Mouse (Mus musculus) kidney, postnatal 36 days (tissue): ENCODE results near the gene Tekt2.

Experiments used
- DNase-seq, 2 experiments: peaks; one replicate each; pipeline ENCODE4 v3.0.0; 2021 to 2022; ENCODE audit warnings: mixed read lengths in 2 of 2

Gene Tekt2

GRCm38 (mm10) chr4:126325281-126325861 is at the start of gene Tekt2:
Tekt2 (minus strand) TSS chr4:126325688.
- no peak for DNase-seq

DNA sequence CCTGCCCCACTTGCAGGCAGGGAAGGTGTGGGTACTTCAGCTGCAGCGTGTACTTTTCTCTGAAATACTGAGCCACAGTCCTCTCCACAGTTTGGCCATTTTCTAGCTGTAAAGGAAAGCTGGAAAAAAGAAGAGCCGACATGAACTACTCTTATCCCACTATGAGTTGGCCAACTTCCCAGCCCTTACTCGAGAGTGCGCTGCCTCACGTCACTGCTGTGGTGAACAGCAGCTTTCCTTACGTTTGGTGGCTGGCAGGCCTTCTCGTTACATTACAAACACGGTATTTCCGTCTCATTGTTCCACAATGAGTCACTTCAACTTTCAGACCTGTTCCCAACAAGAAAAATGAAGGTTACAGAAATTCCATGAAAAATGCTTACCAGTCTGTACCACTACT is 46.0 kb upstream of the Tekt2 start:
- no peak for DNase-seq

DNA sequence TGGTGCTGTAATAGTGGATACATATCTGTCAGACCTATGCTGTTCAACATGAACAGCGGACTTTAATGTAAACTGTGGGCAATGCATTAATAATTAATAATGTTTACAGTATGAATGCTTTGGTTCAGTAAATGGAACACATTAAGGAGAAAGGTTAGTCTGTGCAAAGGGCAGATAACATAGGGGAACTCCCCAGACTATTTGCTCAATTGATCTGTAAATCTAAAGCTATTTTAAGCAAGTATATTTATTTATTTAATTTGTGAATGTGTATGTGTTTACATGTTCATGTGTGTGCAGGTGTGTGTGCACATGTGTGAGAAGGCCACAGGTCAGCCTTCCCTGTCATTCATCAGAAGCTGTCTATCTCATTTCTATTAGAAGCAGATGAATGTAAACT is 34.6 kb upstream of the Tekt2 start:
- no peak for DNase-seq

- DNase-seq, result peak; percentile 22 to 25
Observed at GRCm38 (mm10) chr4:126343451-126343850, 18.0 kb upstream of the Tekt2 start.

DNA sequence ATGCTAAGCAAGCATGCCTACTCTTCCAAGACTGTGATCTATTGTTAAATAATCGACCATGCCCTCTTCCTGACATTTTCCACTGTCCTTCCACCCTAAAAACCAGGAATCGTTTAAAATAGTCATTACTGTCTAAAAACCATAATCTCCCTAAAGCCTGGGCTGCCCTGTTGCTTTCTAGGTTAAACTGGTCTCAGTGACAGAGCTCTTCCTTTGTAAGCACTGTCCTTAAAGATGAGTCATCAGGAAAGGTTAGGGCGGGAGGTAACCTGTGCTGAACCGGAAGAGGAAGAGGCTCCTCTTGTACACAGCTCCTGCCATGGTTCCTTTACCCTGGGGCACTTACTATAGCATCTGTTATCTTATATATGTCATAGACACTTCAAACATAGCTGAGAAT is 14.0 kb upstream of the Tekt2 start:
- no peak for DNase-seq

DNA sequence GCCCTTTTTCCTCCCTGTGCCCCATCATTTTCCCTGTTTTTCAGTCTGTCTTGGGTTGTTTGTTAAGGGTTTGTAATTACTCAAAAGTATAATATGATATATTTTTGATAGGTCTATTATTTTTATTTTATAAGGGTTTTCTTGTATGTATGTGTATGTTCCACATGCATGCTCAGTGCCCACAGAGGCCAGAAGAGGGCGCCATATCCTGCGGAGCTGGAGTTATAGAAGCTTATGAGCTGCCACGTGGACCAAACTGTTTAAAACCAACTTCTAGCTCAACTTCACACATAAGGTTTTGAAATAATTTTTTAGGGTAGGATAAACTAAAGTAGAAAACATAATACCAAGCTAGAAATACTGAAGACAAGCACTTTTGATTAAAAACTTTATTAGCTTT is 6.9 kb upstream of the Tekt2 start:
- DNase-seq, result peak in 1 of 2 experiments; percentile 68

- DNase-seq, result no peak
Observed at GRCm38 (mm10) chr4:126331751-126332150, 6.3 kb upstream of the Tekt2 start.

DNA sequence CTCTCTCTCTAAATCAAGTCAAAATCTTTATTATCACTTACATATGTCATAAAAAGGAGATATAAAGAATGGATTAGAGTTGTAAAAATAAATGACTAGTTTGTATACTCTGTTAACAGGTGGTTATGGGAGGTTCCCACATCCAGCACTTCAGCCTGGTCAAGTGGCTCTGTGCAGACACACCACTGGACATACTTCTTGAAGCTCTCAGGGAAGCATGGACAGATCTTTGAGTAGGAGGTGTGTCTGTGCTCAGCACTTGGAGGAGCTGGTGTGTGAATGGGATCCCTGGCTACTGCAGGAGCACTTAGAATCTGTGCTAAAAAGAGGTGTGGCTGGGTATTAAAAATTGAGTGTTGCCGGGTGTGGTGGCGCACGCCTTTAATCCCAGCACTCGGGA is 4.8 kb upstream of the Tekt2 start:
- no peak for DNase-seq

DNA sequence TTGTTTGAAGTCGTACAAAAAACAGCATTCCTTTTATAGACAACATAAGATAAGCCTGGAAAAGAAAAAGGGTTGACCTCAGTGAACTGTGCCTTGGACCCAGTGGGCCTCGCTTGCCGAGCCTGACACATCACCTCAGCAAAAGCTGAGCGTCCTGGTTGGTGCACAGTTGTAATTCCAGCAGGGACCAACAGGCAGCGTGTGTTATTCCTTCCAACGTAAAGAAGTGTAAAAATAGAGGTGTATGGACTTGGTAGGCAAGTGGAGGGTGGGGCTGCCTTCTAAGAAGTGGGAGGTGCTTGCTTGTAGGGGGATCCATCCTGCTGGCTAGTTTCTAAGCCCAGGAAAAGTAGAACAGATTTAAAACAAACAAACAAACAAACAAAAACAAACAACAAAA is 548 bp upstream of the Tekt2 start:
- no peak for DNase-seq

DNA sequence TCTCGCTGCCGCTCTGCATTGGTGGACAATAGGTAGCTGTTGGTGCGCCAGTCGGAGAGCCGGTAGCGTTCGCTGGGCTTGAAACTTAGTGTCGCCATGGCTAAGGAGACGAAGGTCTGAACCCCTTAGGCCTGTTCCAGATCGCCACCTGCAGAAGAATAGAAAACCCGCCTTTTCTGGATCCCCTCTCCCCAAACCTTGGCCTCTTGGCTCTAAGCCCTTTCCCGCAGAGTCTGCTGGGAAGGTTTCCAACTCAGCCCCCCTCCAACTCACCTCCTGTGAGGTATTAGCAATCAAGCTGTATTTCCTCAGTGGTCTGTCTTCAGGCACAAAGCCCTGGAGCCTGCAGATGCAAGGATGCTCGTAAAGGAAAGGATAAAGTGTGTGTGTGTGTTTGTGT is 627 bp downstream of the Tekt2 start:
- DNase-seq, result no peak

DNA sequence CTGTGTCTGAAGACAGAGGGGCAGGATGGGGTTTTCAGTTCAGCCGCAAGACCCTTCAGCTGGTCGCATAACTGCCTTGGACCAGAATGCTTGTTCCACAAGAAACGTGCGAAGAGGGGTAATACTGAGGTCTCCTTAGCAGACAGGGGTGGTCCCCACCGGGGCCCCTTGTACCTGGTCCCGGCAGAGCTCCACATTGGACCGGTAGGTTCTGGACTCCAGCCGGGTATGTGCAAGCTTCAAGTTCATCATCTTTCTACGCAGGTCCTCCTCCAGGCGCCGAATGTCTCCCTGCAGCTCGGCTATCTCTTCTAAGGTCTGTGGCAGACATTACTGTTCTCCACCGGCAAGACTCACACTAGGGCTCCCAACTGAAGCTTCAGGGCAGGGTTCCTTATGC is 2.8 kb downstream of the Tekt2 start:
- DNase-seq, result no peak

DNA sequence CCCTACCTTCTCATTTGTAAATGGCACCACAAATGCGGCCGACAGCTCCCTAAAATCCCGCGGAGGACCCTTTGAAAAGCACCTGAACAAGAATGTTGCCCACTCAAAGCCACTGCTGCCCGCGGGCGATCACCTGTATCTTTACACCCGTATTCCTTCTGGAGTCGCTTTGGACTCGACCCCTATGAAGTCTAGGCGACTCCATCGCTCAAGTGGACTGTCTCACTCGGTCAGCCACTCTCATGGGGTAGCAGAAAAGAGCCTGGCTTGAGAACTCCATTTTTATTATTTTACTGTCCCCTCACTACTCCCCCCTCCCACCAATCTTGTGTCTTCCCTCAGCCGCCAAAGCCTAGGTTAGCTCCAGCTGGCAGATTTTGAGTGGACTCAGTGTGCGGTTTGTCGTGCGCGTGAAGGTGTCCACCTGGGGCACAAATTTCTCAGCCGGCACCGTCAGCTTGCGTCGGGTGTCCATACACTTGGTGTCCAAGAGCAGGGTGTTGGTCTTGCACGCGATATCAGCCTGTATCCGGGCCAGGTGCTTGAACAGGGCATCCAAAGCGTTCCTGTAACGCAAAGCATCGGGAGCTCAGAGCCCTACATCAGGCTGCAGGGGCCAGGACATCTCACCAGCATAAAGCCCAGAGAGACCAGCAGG is 3.5 kb downstream of the Tekt2 start:
- no peak for DNase-seq

DNA sequence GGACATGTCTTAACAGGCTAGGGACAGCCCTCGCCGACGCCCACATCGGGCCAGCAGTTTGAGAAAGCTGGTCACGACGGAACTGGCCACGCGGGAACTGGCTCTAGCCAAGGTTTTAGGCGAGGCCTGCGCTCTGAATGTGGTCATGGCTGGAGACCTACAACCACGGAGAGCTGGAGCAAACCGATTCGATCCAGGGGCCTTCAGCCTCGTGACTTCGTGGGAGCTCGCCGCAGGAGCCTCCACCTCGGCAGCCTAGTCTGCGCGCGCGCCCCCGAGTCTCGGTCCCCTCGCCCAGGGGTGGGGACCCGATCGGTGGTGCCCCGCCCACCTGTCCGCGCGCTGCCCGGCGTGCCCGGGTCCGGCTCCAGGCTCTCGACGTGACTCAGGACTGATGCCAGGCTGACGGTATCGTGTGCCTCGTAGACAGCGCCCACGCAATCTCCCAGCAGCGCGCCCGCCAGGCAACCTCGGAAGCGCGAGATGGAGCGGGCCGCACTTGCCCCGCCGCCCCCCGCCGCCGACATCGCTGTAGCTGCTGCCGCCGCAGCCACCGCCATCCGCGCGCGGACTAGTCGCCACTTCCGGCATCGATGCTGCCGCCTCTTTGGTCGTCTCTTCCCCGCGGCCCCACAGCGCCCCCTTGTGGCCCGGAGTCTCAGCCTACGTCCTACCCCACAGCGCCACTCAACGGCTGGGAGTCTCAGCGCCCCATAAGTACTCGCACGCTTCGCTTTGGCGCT is 4.2 kb downstream of the Tekt2 start, which contains the start of gene Adprhl2:
Adprhl2 (minus strand) TSS at position 593 of the 743 bp plus-strand sequence.
- peak; percentile 97 to 100 for DNase-seq

- no peak for DNase-seq
Observed at GRCm38 (mm10) chr4:126319806-126320205, 5.7 kb downstream of the Tekt2 start.

- no peak for DNase-seq
Observed at GRCm38 (mm10) chr4:126316443-126317040, 8.9 kb downstream of the Tekt2 start.

DNA sequence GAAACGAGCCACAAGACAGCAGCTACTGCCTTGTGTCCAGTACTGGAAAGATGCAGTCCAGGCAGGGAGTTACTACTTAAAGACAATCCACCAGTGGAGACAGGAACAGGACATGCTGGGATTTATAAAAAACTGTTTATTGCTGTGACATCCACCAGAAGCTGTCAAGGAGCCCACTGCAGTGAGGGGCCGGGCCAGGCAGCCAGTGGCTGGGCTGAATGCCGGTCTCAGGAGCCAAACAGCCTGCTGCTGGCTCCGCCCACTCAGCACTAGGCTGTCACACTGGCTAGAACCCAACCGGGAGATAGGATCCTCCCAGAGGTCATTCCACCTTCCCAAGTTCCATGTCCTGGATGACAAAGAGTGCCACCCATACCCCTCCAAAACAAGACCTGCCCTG is 9.6 kb downstream of the Tekt2 start:
- DNase-seq, result peak; percentile 64 to 75

GRCm38 (mm10) chr4:126314393-126314792 is 11.1 kb downstream of the Tekt2 start:
- peak; percentile 76 to 86 for DNase-seq

DNA sequence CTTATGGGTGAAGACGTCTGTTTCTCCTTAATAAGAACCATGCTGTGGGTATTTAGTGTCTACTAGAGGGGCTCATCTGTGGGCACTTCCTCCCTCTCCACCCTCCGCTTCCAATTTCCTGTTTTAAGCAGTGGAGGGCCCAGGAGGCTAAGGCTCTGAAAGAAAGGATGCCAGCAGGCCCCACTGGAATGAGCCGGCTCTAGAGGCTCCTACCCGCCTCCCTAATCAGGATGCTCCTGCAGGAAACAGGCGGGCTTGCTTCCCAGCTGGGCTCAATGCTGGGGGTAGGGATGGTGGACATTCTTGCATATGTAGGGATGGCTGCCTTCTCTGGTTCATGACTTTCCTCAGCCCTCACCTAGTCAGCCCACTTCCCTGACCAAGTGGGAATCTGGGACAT is 12.3 kb downstream of the Tekt2 start:
- DNase-seq, result no peak

GRCm38 (mm10) chr4:126311566-126312200 is 13.8 kb downstream of the Tekt2 start:
- no peak for DNase-seq

DNA sequence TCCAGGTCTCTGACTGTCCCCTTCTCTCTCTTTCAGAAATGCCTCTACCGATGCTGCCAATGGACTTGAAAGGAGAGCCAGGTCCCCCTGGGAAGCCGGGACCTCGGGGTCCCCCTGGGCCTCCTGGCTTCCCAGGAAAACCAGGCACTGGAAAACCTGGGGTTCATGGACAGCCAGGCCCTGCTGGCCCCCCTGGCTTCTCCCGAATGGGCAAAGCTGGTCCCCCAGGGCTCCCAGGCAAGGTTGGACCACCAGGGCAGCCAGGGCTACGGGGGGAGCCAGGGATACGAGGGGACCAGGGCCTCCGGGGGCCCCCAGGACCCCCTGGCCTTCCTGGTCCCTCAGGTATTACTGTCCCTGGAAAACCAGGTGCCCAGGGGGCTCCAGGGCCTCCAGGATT is 15.1 kb downstream of the Tekt2 start:
- DNase-seq, result no peak

- DNase-seq, result peak; percentile 87 to 95
Observed at GRCm38 (mm10) chr4:126309922-126310309, 15.6 kb downstream of the Tekt2 start.

DNA sequence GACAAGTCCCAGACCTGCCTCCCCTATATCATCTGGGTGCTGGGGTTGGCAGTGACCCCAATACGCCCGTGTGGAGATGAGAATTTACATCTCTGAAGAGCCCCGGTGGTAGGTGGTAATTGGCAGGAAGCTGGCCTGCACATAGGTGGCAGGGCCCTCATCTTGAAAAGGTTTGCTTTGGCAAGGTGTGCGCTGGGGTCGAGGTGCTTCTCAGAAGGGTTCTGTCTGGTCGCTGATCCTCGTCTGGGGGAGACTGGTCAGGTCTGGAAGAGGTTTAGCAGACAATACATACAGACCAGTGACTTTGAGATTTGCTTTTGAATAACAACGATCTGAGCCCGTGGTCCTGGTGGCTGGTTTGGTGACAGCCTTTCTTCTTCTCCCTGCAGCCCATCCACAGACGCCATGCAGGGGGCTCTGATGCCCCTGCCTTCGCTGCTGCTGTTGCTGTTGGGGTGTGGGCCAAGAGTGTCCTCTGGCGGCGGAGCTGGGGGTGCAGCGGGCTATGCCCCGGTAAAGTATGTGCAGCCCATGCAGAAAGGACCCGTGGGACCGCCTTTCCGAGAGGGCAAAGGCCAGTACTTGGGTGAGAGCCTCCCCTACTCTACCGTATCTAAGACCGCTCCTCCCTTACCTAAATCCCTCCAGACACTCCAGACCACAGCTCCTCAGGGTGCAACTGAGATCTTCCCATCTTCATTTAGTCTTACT is 16.1 kb downstream of the Tekt2 start:
- DNase-seq, result peak in 1 of 2 experiments; percentile 50

DNA sequence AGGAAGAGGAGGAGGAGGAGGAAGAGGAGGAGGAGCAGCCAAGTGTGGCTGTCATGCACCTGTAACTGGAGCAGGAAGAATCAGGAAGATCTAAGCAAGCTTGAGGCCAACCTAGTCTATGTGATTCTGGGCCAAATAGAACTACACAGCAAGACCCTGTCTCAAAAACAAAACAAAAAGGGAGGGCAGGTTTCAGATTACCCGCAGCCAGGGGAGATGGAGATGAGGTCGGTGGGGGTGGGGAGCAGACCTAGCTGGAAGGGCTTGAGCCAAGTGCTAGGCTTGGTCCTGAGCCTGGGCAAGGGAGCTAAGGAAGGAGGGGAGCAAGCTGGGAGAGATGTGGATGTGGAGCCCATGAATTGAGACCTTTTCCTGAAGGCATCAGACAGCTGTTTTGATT is 18.7 kb downstream of the Tekt2 start:
- DNase-seq, result no peak
